ENCODE assay signal across 16 mouse cellular contexts in genomic region chr12:32187668-32188236, GRCm38 (mm10).
"Had no signal": no experiment of that assay in that cellular context is flagged by ENCODE, and none has a peak within 500 bp of the region (broad histone marks: within the 10 kb centered on the region; RNA-seq: fewer than 3 reads in every experiment).

No protein-coding gene starts in this region.

- H3K36me3 ChIP-seq: limb, embryonic 10.5 days; liver, embryonic 15.5 days; midbrain, embryonic 12.5 days; neural tube, embryonic 12.5 days had no signal

- H3K4me2 ChIP-seq: liver, embryonic 11.5 days; liver, embryonic 15.5 days; midbrain, embryonic 12.5 days; neural tube, embryonic 12.5 days had no signal

- ATAC-seq: hindbrain, postnatal 0 days; lung, postnatal 0 days had no signal

- H3K4me3 ChIP-seq: left cerebral cortex, adult 2 months; limb, embryonic 10.5 days; liver, embryonic 15.5 days; midbrain, embryonic 12.5 days; neural tube, embryonic 12.5 days had no signal

- H3K27ac ChIP-seq: hindbrain, postnatal 0 days; left cerebral cortex, adult 2 months; limb, embryonic 10.5 days; liver, embryonic 15.5 days; midbrain, embryonic 12.5 days; neural tube, embryonic 12.5 days had no signal

- H3K27me3 ChIP-seq: liver, embryonic 15.5 days; midbrain, embryonic 12.5 days; neural tube, embryonic 12.5 days had no signal

- H3K9me3 ChIP-seq: limb, embryonic 10.5 days; liver, embryonic 15.5 days; midbrain, embryonic 12.5 days; neural tube, embryonic 12.5 days had no signal

- H3K4me1 ChIP-seq: limb, embryonic 10.5 days; midbrain, embryonic 12.5 days; neural tube, embryonic 12.5 days had no signal

- DNase-seq: kidney, adult 18-20 months; kidney, postnatal 10 days; kidney, postnatal 4 days; lung, adult 2 months; lung, postnatal 36 days; right cerebral cortex, postnatal 4 days; spleen, adult 18-20 months; thymus, postnatal 4 days had no signal

- H3K9ac ChIP-seq: liver, embryonic 15.5 days; midbrain, embryonic 12.5 days; neural tube, embryonic 12.5 days had no signal
